Mouse (Mus musculus) stomach, postnatal 0 days (tissue): Measurements from ENCODE around the gene Arntl.

Source experiments
- CTCF ChIP-seq: IDR thresholded peaks from 2 replicates; pipeline ENCODE4 v1.5.1; 2016; ENCODE audit warnings: antibody characterized with exemption, low read depth, mild to moderate bottlenecking, moderate library complexity
- EP300 ChIP-seq: optimal IDR thresholded peaks from 2 replicates; pipeline ENCODE3; 2016; ENCODE audit warnings: antibody characterized with exemption

GRCm38 (mm10) chr7:113269921-113270320 is 62.7 kb downstream of the Arntl start:
- TF ChIP-seq CTCF (no peak), EP300 (no peak)
